Mouse (Mus musculus): Measurements from ENCODE around the gene Gabrr2.

The Gabrr2 gene

DNA sequence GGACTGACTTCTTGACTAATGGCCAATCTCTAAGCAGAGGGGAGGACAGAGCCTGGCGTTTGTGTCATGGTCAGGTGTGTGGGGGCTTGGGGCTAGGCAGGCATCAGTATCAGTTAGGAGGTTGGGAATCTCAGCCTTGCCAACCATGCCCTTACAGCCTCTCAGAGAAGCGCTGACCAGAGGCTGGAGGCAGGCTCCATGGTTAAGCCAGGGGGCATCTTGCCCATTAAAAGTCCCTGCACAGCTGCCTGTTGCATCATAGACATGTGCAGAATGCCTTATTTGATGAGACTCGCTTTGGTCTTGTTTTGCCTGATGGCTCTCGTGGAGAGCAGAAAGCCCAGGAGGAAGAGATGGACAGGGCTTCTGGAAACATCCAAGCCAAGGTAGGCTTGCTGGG is at the start of gene Gabrr2:
Gene Gabrr2, plus strand, starts transcription at position 19 of the 400 bp plus-strand sequence.
- no peak for DNase-seq

DNA sequence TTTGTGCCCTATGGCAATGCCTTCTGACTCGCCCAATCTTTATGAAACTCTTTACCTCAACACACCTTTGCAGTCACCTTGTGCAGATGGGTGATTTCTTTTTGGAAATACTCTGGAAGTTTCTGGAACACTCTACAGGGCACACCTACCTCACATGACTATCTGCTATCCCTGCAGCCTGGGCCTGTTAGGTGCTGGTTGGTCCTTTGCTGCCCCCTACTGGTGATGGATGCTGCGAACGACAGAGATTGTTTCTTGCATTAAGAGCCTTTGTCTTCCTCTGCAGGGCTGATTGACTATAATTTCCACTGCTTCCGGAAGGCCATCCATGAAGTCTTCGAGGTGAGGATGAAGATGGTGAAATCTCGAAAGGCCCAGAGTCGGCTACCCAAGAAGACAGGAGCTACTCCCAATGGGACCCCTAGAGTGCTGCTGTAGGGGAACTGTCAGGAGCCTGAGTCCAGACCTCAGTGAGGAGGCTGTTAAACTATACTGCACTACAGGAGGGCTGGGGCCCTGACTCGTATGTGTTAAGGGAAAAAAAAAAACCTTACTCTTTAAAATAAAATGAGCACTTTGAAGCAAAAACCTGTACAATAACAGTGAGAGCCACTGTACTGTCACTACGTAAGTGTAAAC is 44.3 kb upstream of the Gabrr2 start:
- DNase-seq: peak; percentile 89

DNA sequence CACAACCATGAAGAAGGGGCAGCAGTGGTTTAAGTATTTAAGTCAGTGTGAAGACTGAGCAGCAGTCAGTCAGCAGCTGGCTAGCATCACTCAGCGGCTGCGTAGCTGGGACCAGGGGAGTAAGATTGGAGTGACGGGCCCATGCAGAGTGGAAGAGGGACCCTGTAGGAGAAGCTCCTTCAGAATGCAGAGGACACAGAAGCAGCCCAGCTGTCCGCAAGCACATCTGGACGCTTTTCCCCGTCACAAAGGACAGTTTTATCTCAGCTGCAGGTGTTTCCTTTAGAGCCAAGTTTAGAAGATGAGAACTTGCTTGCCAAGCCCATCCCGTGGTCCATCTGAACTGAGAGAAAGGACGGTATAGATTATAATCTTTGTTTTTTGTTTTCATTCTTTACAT is 38.4 kb upstream of the Gabrr2 start:
- DNase-seq: peak; percentile 10

DNA sequence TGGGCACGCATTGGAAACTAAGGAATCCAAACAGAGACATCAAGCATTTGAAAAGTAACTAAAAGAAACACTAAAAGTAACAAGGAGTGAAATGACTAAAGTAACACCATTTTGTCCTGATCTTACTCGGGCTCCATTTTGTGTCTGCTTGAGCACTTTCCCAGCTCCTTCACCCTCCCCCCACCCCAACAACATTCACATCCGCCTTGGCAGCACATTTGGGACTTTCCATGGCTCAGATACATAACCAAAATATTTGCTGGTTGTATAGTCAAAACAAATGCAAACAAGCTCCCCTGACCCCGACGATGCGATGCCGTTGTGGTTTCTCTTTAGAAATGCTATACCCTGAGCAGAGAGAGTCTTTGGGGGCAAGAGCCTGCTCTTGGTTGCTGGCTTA is 33.7 kb upstream of the Gabrr2 start:
- DNase-seq: no peak

DNA sequence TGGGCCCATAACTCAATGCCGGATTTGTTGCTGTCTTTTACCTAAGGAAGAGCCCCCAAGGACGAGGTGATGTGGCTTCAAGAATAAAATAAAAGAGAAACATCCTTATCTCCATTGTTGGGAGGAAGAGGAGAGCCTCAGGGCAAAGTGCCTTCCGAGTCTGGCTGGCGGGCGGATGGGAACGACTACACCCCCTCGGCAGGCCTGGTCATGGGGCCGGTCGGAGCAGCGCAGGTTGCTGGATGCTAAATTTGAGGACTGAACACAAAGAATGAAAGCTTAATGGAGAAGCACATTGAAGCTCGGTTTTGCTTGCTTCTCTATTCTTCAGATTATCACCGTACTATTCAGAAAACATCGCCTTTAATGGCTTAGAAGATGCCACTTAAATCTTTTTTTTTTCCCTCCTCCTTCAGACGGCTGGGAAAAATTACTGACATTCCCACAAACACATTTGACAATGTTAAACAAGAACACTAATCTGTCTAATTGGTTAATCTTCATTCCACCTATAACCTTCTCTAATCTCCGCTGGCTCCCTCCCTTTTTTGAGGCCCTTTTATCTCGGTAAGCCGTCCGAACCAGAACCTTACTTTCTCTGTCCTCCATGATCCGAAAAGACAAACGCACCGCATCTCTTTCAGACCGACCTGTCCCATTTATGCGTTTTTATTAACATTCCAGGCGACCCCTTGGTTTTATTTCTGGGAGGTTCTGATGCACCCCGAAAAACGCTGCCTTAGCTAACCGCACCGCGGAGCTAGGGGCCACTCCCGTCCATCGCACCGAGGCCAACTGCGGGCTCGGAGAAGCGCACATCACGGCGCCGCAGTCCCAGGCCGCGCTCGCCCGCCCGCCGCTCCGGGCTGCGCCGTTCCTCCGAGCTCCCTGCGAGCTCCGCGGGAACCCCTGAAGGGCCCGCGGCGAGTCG is 32.3 kb upstream of the Gabrr2 start:
- DNase-seq: no peak

DNA sequence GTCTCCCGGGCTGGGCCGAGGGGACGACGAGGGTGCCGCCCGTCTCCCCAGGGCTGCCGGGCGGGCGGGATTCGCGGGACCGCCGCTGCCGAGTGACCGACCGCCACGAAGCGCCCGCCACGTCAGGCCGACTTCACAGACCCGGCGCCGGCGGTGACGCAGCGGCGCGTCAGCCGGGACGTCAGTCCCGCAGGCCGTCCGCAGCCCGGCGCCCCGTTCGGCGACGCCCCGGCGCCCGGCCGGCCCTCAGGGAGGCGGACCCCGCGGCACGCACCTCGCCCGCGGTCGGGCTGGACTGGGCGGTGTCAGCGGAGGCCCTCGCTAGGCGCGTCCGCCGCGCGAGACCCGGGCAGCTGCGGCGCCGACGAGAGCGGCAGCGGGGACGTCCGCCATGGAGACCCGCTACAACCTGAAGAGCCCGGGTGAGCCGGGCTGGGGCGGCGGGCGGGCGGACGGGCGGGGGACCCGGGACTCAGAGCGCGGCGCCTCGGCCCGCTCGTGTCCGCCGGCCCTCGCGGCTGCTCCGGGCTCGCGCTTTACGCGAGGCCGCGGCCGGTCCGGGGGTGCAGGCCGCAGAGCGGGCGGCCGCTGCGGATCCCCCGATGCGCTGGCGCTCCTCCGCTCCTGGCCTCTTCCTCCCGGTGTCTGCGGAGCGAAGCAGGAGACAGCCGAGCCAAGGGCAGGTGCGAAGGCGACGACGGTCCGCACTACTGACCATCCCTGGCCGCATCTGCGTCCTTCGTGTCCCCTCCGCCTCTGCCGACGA is 31.4 kb upstream of the Gabrr2 start, which contains the start of gene Ube2j1:
Gene Ube2j1, plus strand, starts transcription at position 222 of the 766 bp plus-strand sequence.
- DNase-seq: peak; percentile 77

DNA sequence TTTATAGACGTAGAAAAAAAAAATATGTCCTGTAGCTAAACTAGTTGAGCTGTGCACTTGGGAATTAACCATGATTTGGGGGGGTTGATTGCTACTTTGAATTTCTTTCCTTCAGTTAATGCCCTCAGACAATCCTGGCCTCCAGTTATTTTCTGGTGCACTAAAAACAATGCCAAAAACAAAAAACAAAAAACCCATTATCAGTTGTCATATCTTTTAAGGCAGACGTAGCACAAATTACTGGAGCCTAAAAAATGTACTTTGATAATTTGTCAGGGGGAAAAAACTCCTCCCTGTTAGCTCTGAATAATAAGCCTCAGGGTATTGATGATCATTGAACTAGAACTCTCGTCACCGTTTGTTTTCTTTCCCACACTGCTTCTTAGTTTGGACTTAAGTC is 30.8 kb upstream of the Gabrr2 start:
- no peak for DNase-seq

DNA sequence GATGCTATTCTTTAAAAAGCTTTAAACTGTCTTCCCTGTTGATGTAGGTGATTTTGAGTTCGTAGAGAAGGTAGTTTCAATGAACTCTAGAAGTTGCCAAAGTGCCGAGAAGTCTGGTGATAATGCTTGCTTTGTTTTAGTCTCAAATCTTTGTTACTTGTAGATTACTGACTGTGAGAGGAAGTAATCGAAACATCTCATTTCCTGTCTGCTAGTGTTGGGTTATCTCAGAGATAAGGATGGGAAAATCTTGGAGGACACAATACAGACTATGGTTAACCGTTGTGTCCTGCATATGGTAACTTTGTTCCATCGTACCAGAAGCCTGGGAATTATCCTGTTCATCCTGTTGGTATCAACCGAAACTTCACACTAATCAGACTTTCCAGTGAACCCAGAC is 29.3 kb upstream of the Gabrr2 start:
- DNase-seq: no peak

DNA sequence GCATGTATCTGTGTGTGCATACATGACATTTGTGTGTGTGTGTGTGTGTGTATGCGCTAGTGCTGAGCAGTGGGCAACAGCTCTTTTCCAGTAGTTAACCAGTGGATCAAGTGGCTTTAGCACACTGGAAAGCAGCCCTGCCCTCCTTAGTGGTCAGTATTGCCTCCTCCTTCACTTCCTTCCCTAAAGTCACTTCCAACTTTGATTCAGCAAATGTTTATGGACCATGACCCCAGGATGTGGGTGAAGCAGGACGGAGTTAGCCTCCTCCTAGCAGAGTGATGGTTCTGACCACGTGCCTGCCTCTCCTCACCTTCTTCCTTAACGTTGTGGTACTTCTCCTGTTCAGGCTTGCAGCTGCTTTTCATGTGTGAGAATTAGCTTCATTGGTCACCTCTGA is 23.0 kb upstream of the Gabrr2 start:
- no peak for DNase-seq

DNA sequence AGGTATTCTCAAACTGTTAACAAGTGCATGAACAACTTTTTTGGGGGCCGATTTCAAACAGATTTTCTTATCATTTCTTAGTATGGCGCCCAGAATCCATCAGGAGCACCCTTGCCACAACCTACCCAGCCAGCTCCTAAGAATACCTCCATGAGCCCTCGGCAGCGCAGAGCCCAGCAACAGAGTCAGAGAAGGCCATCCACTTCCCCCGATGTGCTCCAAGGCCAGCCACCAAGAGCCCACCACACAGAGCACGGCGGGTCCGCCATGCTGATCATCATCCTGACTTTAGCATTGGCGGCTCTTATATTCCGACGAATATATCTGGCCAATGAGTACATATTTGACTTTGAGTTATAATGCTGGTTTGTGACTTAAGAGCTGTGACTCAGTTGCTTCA is 13.2 kb upstream of the Gabrr2 start:
- DNase-seq: no peak

DNA sequence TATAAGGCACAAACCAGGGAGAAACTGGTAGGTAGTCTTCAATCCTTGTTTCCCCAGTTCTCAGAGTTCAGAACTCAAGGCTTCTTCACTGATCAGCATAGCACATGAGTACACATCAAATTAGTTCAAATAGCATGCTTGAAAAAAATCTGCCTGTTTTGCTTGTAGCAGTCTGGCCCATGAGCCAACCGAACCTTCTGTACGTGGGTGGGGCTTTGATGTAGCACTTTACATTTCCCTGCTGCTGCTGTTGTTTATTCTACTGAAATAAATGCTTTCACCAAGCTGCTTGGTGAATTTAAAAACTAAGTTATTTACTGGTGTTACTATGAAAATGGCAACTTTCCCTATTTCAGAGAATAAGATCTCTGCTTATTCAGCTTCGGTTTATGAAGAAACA is 10.7 kb upstream of the Gabrr2 start:
- no peak for DNase-seq

DNA sequence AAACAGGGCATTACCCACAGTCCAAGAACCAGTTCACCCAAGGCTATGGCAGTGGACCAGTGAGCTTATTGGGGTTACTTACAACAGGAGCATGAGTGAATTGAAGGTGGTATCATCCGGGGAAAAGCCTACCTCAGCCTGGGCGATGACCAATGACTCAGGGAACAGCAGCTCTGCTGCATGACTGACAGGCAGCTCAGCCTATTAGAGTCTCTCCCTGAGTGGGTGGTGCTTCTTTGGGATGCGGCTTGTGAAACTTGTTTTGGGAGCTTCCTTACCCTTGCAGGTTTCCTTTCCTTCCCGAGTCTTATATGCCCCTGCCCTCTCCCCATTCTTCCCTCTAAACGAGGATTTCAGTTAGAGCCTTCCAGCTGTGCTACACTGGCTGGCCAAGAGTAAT is 10.1 kb upstream of the Gabrr2 start:
- DNase-seq: no peak

DNA sequence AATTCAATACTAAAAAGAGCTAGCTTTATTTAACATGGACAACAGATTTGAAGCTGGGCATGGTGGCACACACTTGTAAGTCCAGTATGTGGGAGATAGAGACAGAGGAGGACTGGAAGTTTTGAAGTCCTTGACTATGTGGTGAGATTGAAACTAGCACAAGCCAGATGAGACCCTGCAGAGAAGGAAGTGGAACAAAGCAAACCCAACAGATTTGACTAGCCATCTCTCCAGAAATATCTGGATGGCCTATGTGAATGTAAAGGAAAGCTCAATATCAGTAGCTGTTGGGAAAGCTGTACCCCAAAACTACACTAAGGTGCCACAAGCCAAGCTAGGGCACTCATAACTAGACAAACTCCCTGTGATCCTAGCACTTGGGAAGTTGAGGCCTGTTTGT is 8.4 kb upstream of the Gabrr2 start:
- no peak for DNase-seq

DNA sequence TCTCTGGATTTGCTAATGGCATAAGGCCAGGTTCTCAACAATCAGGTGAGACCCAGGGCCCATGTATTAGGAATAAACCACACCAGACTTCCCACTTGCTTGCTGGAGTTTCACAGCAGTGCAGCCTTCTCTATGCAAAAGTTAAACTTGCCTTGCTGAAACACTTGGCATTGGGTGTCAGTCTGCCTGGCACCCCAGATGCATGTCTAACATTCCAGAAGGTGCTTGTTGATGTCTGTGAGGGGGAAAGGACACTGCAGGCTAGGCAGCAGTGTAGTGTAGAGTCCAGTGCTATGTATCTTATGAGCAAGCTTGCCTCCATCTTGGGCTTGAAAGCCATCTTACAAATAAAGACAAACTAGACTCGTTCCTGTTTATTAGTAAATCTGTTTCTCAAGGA is 6.5 kb upstream of the Gabrr2 start:
- DNase-seq: no peak

DNA sequence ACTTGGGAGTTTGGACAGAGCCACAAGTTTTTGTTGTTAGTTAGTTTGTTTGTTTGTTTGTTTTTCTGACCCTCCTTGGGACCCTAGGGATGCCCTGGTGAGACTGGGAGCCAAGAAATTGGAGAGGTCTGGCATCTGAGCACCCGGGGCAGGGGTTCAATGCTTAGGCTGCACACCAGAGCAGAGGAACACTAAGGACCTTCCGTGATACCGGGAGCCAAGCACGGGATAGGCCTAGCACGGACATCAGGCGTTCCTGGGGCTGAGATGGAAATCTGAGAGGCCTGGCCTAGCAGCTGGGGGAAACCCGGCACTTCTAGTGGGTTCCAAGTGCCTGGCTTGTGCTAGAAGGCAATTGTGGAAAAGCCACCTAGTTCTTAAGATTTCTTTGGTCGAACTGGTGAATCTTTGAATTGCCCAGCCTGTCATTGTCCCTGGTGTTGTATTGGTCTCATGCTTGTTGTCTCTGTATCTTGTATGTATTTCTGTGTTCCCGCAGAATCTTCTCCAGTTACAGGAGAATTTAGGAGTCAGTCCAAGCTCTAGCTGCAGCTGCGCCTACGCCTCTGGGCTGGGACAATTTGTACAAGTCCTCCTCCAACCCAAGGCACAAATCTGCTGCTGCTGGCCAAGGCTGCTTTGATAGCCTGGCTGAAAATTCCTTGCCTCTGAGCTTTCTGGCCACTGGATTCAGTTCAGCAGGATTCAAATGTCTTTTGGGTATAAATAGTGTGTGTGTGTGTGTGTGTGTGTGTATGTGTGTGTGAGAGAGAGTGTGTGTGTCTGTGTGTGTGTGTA is 4.7 kb upstream of the Gabrr2 start:
- DNase-seq: no peak

DNA sequence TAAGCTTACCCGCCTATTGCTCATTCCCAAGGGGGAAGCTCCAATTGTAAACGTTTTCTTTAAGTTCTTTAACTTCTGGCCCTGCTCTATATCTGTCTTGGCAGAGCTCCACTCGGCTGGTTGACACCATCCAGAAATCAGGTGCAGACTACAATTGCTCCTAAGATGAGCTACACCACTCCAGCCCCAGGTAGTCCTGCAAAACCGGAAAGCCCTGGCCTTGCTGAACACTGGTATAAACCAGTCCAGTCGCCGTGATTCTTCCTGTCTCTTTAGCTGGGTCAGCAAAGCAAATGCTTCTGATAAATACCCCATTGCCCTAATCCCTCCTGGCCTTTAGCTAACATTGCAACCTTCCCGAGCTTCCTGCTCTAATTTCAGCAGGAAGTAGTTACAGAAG is 1.6 kb upstream of the Gabrr2 start:
- no peak for DNase-seq

DNA sequence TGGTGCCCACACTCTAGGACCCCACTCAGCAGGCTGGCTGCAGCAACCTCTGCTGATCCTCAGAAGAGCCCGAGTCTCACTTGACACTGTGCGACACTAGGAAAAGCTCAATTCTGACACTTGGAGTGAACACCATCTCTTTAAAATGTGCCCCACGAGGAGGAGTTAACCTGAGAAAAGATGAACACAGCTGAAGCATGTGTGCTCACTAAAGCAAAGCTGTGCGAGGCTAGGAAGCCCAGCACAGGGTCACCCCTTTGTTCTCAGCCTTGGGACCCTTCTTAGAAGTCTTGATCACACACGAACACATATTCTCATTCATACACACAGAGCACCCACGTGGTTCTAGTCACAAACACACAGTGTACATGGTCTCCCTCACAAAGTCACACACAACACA is 2.2 kb downstream of the Gabrr2 start:
- no peak for DNase-seq

DNA sequence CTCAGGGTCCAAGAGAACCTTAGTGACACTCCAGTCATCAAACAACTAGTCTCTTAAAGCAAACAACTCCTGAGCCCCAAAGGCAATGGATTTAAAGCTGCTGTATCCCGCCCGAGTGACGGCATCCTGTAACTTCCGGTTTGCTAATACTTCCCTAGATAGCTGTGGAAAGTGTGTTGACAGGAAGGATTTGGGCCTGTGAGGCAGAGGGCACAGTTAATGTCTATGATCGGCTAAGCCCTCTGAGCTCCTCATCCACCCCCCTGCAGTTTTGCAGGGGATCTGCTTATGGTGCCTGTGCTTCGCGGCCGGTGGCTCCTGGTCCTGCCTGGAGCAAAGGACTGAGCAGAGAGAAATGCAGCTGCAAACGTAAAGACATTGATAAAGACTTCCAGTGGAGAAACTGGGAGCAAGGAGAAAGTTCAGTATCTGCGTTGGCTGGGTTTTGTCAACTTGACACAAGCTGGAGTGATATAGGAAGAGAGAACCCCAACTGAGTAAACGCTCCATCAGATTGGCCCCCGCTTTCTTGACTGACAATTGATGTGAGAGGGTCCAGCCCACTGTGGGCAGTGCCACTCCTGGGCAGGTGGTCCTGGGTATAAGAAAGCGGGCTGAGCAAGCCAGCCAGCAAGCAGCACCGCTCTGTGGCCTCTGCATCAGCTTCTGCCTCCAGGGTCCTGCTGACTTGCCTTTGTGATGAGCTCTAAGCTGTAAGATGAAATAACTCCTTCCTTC is 3.6 kb downstream of the Gabrr2 start:
- no peak for DNase-seq

DNA sequence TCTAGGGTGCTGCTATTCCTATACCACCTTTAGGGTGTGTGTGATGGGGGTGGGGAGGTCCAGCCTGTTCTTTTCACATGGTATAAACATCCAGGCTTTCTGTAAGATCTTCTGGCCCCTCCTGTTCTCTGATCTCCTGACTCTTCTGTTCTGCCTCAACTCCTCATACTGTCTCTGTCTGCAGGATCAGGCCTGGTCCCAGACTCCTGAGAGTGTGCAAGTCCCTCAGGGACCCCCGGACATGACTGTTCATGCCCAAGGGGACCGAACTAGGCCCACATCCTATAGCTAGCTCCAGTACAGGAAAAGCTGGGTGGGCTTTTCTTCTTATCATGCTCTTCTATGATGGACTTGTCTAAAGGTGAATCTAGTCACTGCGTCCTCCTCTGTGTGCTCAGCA is 4.5 kb downstream of the Gabrr2 start:
- DNase-seq: no peak

DNA sequence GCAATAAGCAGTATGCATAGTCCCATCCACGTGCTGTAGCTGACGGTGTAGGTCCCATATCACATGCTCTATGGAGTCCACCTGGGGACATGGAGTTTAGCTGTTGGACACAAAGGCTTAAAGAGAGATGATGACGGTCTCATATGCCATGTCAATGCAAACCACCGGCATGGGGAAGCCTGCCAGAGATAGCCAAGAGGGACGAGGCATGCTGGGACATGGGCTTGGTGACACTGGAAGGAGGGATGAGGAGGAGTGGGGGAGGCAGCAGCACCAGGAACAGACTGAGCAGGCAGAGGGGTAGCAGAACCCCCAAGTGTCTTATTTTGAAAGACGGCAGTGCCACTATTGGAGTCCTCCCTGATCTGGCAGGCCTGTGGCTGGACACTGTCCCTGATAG is 5.0 kb downstream of the Gabrr2 start:
- DNase-seq: no peak

DNA sequence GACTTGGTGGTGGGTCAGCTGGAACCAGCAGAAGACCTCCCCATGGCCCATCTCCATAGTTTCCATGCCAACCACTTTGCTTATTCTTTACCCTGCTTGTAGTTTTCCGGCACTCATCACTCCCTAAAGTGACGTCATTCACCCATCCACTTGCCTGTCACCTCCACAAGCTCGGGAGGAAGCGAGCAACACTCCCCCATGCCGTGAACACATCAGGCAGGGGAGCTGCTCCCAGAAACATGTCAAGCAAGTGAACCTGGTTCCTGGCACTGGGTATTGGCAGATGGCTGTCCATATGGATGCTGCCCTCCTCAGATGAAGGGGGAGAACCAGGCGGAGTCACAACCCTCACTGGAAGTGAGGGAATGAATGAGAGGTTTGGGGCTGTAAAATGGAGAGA is 6.1 kb downstream of the Gabrr2 start:
- no peak for DNase-seq

DNA sequence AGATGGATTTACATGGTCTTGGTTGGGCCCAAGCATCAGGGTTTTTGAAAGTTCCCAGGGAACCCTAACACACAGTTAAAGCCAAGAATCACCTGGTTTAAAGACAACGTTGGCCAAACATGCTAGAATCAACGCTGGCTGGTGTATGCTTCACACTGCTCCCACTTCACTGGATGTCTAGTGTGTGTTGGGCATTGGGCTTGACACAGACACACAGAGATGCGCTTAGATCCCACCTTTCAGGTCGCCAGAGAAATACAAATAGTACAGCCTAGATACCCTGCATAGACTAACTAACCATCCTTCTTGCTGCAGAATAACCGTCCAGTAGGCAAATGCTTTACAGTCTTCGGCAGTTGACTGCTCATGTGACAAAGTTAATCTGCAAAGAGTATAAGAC is 7.5 kb downstream of the Gabrr2 start:
- DNase-seq: no peak
